Mouse (Mus musculus) 3134 (cell line): Measurements from ENCODE around the gene Mto1.

Experiments used
- DNase-seq: peaks from one replicate; pipeline ENCODE4 v3.0.0-alpha.2; 2011; ENCODE audit warnings: low spot score; ENCODE audit not compliant: insufficient read length; ENCODE audit errors: extremely low read depth

Mto1 gene

GRCm38 (mm10) chr9:78447973-78448873, at the start of gene Mto1, which contains the start of gene Gm17324:
TSS of gene Mto1 (plus strand) at chr9:78448208.
TSS of gene Gm17324 (minus strand) at chr9:78448786.
- peak; percentile 90 for DNase-seq

- no peak for DNase-seq
Observed at GRCm38 (mm10) chr9:78400570-78400969, 47.4 kb upstream of the Mto1 start.

- no peak for DNase-seq
Observed at GRCm38 (mm10) chr9:78401596-78401995, 46.4 kb upstream of the Mto1 start.

- no peak for DNase-seq
Observed at GRCm38 (mm10) chr9:78427362-78427781, 20.6 kb upstream of the Mto1 start.

GRCm38 (mm10) chr9:78428185-78428584, 19.8 kb upstream of the Mto1 start:
- no peak for DNase-seq

GRCm38 (mm10) chr9:78428870-78429432, 19.1 kb upstream of the Mto1 start:
- no peak for DNase-seq

GRCm38 (mm10) chr9:78429551-78429950, 18.5 kb upstream of the Mto1 start:
- DNase-seq = no peak

GRCm38 (mm10) chr9:78430486-78430885, 17.5 kb upstream of the Mto1 start:
- DNase-seq = no peak

GRCm38 (mm10) chr9:78432471-78432870, 15.5 kb upstream of the Mto1 start:
- DNase-seq = no peak

- no peak for DNase-seq
Observed at GRCm38 (mm10) chr9:78439426-78439825, 8.6 kb upstream of the Mto1 start.

- no peak for DNase-seq
Observed at GRCm38 (mm10) chr9:78442237-78442578, 5.8 kb upstream of the Mto1 start.

GRCm38 (mm10) chr9:78442579-78443392, 5.2 kb upstream of the Mto1 start, which contains the start of gene Cgas:
TSS of gene Cgas (minus strand) at chr9:78443237.
- peak; percentile 86 for DNase-seq

GRCm38 (mm10) chr9:78447606-78447972, 419 bp upstream of the Mto1 start:
- no peak for DNase-seq

GRCm38 (mm10) chr9:78450404-78450803, 2.4 kb downstream of the Mto1 start:
- no peak for DNase-seq

GRCm38 (mm10) chr9:78451382-78451781, 3.4 kb downstream of the Mto1 start:
- DNase-seq = no peak

GRCm38 (mm10) chr9:78457026-78457425, 9.0 kb downstream of the Mto1 start:
- no peak for DNase-seq

- DNase-seq = no peak
Observed at GRCm38 (mm10) chr9:78463337-78463736, 15.3 kb downstream of the Mto1 start.

- no peak for DNase-seq
Observed at GRCm38 (mm10) chr9:78465725-78466124, 17.7 kb downstream of the Mto1 start.

- DNase-seq = peak; percentile 6
Observed at GRCm38 (mm10) chr9:78473588-78473987, 25.6 kb downstream of the Mto1 start.

- peak; percentile 11 for DNase-seq
Observed at GRCm38 (mm10) chr9:78474270-78474669, 26.3 kb downstream of the Mto1 start.

- peak; percentile 18 for DNase-seq
Observed at GRCm38 (mm10) chr9:78474771-78475382, 26.9 kb downstream of the Mto1 start.
